Comparison of ENCODE assay signal across 13 mouse cellular contexts in genomic region chr11:83079487-83080199, GRCm38 (mm10). TPM values are rescaled to one million over a fixed set of nuclear protein-coding genes. Genes with fewer than 3 reads are reported as not detected.
DNase-seq lines count a peak whose midpoint lies in the region; ATAC-seq and TF ChIP-seq lines count a peak whose summit lies in the region.
"Had no signal": no experiment of that assay in that cellular context is flagged by ENCODE, and none has a peak within 500 bp of the region (broad histone marks: within the 10 kb centered on the region; RNA-seq: fewer than 3 reads in every experiment).

No protein-coding gene starts in this region.

- H3K27me3 ChIP-seq in kidney, postnatal 0 days (ENCODE audit: insufficient read depth, low read length): no peaks in the 10 kb centered on the region
- H3K27me3 ChIP-seq in limb, embryonic 10.5 days (ENCODE audit: low read depth, poor library complexity, severe bottlenecking): no peaks in the 10 kb centered on the region
- H3K27me3 ChIP-seq: embryonic facial prominence, embryonic 15.5 days had no signal

- no peaks in the 10 kb centered on the region for H3K4me1 ChIP-seq in kidney, postnatal 0 days (replicated peaks; ENCODE audit: insufficient read depth, low read length)
- H3K4me1 ChIP-seq in limb, embryonic 10.5 days: no peaks in the 10 kb centered on the region
- H3K4me1 ChIP-seq: embryonic facial prominence, embryonic 15.5 days had no signal

- 0 out of 2 replicates have a peak overlapping the region, but pooled peaks have one; percentile 36 for H3K27ac ChIP-seq in kidney, postnatal 0 days
- no peak overlapping the region for H3K27ac ChIP-seq in limb, embryonic 10.5 days
- H3K27ac ChIP-seq: embryonic facial prominence, embryonic 15.5 days had no signal

- TF ChIP-seq CTCF in kidney, postnatal 0 days (IDR thresholded peaks at IDR 0.05; ENCODE audit: low read depth): no peak

- H3K4me2 ChIP-seq in kidney, postnatal 0 days (ENCODE audit: low read length): no peak overlapping the region
- H3K4me2 ChIP-seq: embryonic facial prominence, embryonic 15.5 days had no signal

- no peak for DNase-seq in kidney, postnatal 0 days (ENCODE audit: low spot score)
- no peak for DNase-seq in kidney, adult 18-20 months
- DNase-seq in T-cell, adult 2 months (ENCODE audit: low spot score): peak; percentile 90
- peak; percentile 7 for DNase-seq in limb, embryonic 10.5 days (ENCODE audit: low spot score)
- DNase-seq in thymus, postnatal 25 days: peak; percentile 77
- DNase-seq in left cerebral cortex, postnatal 4 days: no peak
- no peak for DNase-seq in right cerebral cortex, postnatal 14 days
- DNase-seq: adrenal gland, postnatal 36 days; cerebellum, adult 9-11 months; lung, postnatal 14 days had no signal

- intact Hi-C loops in left cerebral cortex, postnatal 4 days (cut with DNase I): no loop called here

- ATAC-seq in kidney, postnatal 0 days (replicated peaks; ENCODE audit: low FRiP score, low read depth): peak; percentile 46; the same call in 1 of the 2 replicates
- ATAC-seq: hindbrain, embryonic 16.5 days had no signal

- H3K9ac ChIP-seq in kidney, postnatal 0 days (ENCODE audit: low read depth, low read length): no peak overlapping the region
- H3K9ac ChIP-seq: embryonic facial prominence, embryonic 15.5 days had no signal

- no peaks in the 10 kb centered on the region for H3K9me3 ChIP-seq in kidney, postnatal 0 days (replicated peaks; ENCODE audit: low read length)
- H3K9me3 ChIP-seq in limb, embryonic 10.5 days (replicated peaks): no peaks in the 10 kb centered on the region
- H3K9me3 ChIP-seq: embryonic facial prominence, embryonic 15.5 days had no signal

- no peaks in the 10 kb centered on the region for H3K36me3 ChIP-seq in kidney, postnatal 0 days (ENCODE audit: insufficient read depth, low read length)
- no peaks in the 10 kb centered on the region for H3K36me3 ChIP-seq in limb, embryonic 10.5 days
- H3K36me3 ChIP-seq: embryonic facial prominence, embryonic 15.5 days had no signal

- 51% methylated on average over 9 of the region's 9 CpGs for WGBS in kidney, postnatal 0 days
- WGBS in limb, embryonic 10.5 days: 79% methylated on average over 9 of the region's 9 CpGs

- H3K4me3 ChIP-seq in kidney, postnatal 0 days (replicated peaks; ENCODE audit: low read depth, low read length): no peak overlapping the region
- H3K4me3 ChIP-seq in limb, embryonic 10.5 days: no peak overlapping the region
- H3K4me3 ChIP-seq: embryonic facial prominence, embryonic 15.5 days had no signal

RNA-seq across cellular contexts. Expression of gene Slfn2, which starts 14.7 kb away (rescaled TPM):
- 12.7 and 16.3 TPM in 2 replicates for polyA plus RNA-seq in kidney, postnatal 0 days (2015; fragmentation: Nextera tagmentation; extraction: Ambion mirVana)
- 0.34 and 1.2 TPM in 2 replicates for polyA plus RNA-seq in limb, embryonic 10.5 days (2016; fragmentation: Nextera tagmentation; extraction: Ambion mirVana)
- total RNA-seq in left cerebral cortex, postnatal 4 days (2021): under 1 TPM; 0.42 to 0.68 TPM

RNA-seq across cellular contexts. Expression of gene Slfn1, which starts 37.0 kb away (rescaled TPM):
- 0.66 and 0.91 TPM in 2 replicates for polyA plus RNA-seq in kidney, postnatal 0 days (2015; fragmentation: Nextera tagmentation; extraction: Ambion mirVana)
- not detected in 2 replicates for polyA plus RNA-seq in limb, embryonic 10.5 days (2016; fragmentation: Nextera tagmentation; extraction: Ambion mirVana)
- total RNA-seq in left cerebral cortex, postnatal 4 days (2021): not detected
- total RNA-seq: left cerebral cortex, adult 8-10 months had no signal

RNA-seq across cellular contexts. Expression of gene Slfn8, which starts 59.0 kb away (rescaled TPM):
- polyA plus RNA-seq in kidney, postnatal 0 days (2015; fragmentation: Nextera tagmentation; extraction: Ambion mirVana): 0.33 and 0.36 TPM in 2 replicates
- 0.08 and 0.21 TPM in 2 replicates for polyA plus RNA-seq in limb, embryonic 10.5 days (2016; fragmentation: Nextera tagmentation; extraction: Ambion mirVana)
- total RNA-seq in left cerebral cortex, postnatal 4 days (2021): under 1 TPM in 1 of 2 experiments, not detected in 1; 0.12 TPM

Comparison
In these comparisons a context has a peak if more than half of its experiments do, and no peak if none do; other contexts are left out.
1. DNase-seq: peak in T-cell, adult 2 months (single experiment), limb, embryonic 10.5 days (single experiment) and thymus, postnatal 25 days (single experiment); none in kidney, postnatal 0 days (single experiment), kidney, adult 18-20 months (single experiment), left cerebral cortex, postnatal 4 days (single experiment) and right cerebral cortex, postnatal 14 days (single experiment).